Mouse (Mus musculus): ENCODE measurements at regions not wholly inside any gene's neighbourhood (a gene's known extent, or its start where the extent isn't known, plus 50 kb on each side); places are given as distances from the start of the nearest gene placed in this dataset.

GRCm38 (mm10) chr8:102983220-102983909 lies 197.9 kb upstream of the Cdh11 start:
- ATAC-seq (ENCODE audit: low read depth): no peak
- Histone ChIP-seq H3K27ac (ENCODE audit: low read length) (no peak overlapping the region), H3K4me1 (ENCODE audit: control insufficient read depth, low read depth, low read length) (no peaks in the 10 kb centered on the region), H3K4me2 (ENCODE audit: low read depth, low read length) (no peak overlapping the region), H3K9me3 (replicated peaks; ENCODE audit: control insufficient read depth, low read length) (no peaks in the 10 kb centered on the region), H3K36me3 (ENCODE audit: control insufficient read depth, insufficient read depth) (no peaks in the 10 kb centered on the region), H3K4me3 (ENCODE audit: low read depth, low read length) (no peak overlapping the region), H3K27me3 (ENCODE audit: control insufficient read depth, insufficient read depth, low read depth, low read length) (no peaks in the 10 kb centered on the region), H3K9ac (ENCODE audit: low read depth, low read length) (no peak overlapping the region)
- 39% methylated on average over 3 of the region's 3 CpGs for WGBS (ENCODE audit: insufficient replicate concordance)

DNA sequence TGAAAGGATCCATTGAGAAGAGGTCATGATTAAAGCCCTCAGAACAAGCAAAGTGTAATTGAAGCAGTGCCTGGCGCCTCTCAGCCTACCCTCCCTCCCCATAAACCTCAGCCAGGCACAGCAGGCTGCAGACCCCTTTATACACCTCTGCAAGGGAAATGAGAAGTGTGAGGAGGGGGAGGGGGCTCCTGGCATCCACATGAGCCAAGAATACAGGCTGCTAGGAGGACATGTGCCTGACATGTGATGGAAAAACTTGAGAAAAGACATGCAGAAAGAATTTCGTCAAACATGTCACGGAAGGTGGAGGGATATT lies 198.4 kb upstream of the Cdh11 start:
- H3K9me3 ChIP-seq (replicated peaks; ENCODE audit: control insufficient read depth, low read length): no peaks in the 10 kb centered on the region
- H3K9ac ChIP-seq (ENCODE audit: low read depth, low read length): no peak overlapping the region
- H3K27me3 ChIP-seq (ENCODE audit: control insufficient read depth, insufficient read depth, low read depth, low read length): no peaks in the 10 kb centered on the region
- H3K4me2 ChIP-seq (ENCODE audit: low read depth, low read length): no peak overlapping the region
- H3K4me3 ChIP-seq (ENCODE audit: low read depth, low read length): no peak overlapping the region
- H3K4me1 ChIP-seq (ENCODE audit: control insufficient read depth, low read depth, low read length): no peaks in the 10 kb centered on the region
- no peak for ATAC-seq (ENCODE audit: low read depth)
- 41% methylated on average over 3 of the region's 3 CpGs for WGBS (ENCODE audit: insufficient replicate concordance)
- no peaks in the 10 kb centered on the region for H3K36me3 ChIP-seq (ENCODE audit: control insufficient read depth, insufficient read depth)
- H3K27ac ChIP-seq (ENCODE audit: low read length): no peak overlapping the region

DNA sequence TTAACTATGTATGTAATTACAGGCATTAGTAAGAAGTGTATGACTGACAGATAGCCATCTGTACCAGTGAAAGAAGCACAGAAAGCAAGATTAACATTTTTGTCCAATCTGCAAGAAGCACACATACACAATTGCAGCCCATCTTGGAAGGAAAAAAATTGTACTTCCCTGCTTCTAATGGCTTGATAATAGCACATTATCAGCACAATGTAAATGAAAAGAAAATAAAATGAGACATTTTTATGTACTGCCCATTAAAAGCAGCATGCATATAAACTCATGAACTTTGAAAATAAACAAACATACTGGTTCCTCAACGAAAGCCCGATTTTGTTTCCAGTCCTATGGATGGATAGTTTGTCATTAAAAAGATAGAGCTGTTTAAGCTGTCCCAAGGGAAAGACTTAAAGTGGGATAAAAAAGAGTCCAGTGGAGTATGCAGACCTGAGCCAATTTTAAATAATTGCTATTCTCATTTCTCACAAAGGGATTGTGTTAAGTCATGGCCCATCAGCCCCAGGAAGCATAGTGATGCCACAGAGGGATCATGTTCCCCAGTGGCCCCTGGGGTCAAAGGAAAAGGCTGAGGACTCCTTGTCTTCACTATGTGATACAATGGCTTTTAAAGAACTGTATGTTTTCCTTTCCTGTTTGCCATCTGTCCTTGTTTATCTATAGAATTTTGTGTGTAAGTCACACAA lies 222.0 kb upstream of the Cdh11 start:
- no peak for ATAC-seq (ENCODE audit: low read depth)
- Histone ChIP-seq H3K4me1 (ENCODE audit: control insufficient read depth, low read depth, low read length) (no peaks in the 10 kb centered on the region), H3K36me3 (ENCODE audit: control insufficient read depth, insufficient read depth) (no peaks in the 10 kb centered on the region), H3K4me3 (ENCODE audit: low read depth, low read length) (no peak overlapping the region), H3K27me3 (ENCODE audit: control insufficient read depth, insufficient read depth, low read depth, low read length) (no peaks in the 10 kb centered on the region), H3K4me2 (ENCODE audit: low read depth, low read length) (no peak overlapping the region), H3K9ac (ENCODE audit: low read depth, low read length) (no peak overlapping the region), H3K9me3 (replicated peaks; ENCODE audit: control insufficient read depth, low read length) (no peaks in the 10 kb centered on the region), H3K27ac (ENCODE audit: low read length) (no peak overlapping the region)
- 65% methylated on average over 2 of the region's 2 CpGs for WGBS (ENCODE audit: insufficient replicate concordance)

DNA sequence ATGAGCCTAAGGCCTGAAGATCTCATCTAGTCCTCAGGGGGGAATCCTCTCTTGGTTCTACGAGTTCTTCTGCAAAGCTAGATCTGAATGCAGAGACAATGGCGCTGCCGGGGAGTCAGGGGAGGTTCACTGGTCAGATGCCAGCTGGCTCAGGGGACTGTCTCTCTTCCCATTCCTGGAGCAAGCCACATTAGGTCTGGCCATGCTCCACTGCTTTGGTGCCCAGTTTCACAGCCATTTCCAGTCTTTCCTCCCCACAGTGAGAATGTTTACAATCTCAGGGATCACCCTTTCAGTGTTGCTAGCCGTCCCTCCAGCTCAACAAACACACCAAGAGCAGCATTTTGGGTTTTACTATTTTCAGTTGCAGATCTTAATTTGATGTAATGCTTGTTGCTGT lies 233.7 kb upstream of the Cdh11 start:
- Histone ChIP-seq H3K4me1 (ENCODE audit: control insufficient read depth, low read depth, low read length) (no peaks in the 10 kb centered on the region), H3K9me3 (replicated peaks; ENCODE audit: control insufficient read depth, low read length) (no peaks in the 10 kb centered on the region), H3K27me3 (ENCODE audit: control insufficient read depth, insufficient read depth, low read depth, low read length) (no peaks in the 10 kb centered on the region), H3K4me3 (ENCODE audit: low read depth, low read length) (no peak overlapping the region), H3K9ac (ENCODE audit: low read depth, low read length) (no peak overlapping the region), H3K4me2 (ENCODE audit: low read depth, low read length) (no peak overlapping the region), H3K36me3 (ENCODE audit: control insufficient read depth, insufficient read depth) (no peaks in the 10 kb centered on the region), H3K27ac (ENCODE audit: low read length) (no peak overlapping the region)
- 54% methylated on average over 4 of the region's 4 CpGs for WGBS (ENCODE audit: insufficient replicate concordance)
- no peak for ATAC-seq (ENCODE audit: low read depth)

GRCm38 (mm10) chr8:103023237-103023636 lies 237.8 kb upstream of the Cdh11 start:
- ATAC-seq (ENCODE audit: low read depth): no peak
- no peak overlapping the region for H3K4me3 ChIP-seq (ENCODE audit: low read depth, low read length)

GRCm38 (mm10) chr8:103031708-103032107 lies 246.3 kb upstream of the Cdh11 start:
- H3K27me3 ChIP-seq (ENCODE audit: control insufficient read depth, insufficient read depth, low read depth, low read length): no peaks in the 10 kb centered on the region
- 46% methylated on average over 1 of the region's 1 CpGs for WGBS (ENCODE audit: insufficient replicate concordance)
- ATAC-seq (ENCODE audit: low read depth): no peak

More at GRCm38 (mm10) chr8:103023237-103023636, 237.8 kb upstream of the Cdh11 start:
- WGBS (ENCODE audit: insufficient replicate concordance): 48% methylated on average over 1 of the region's 1 CpGs
- no peak overlapping the region for H3K9ac ChIP-seq (ENCODE audit: low read depth, low read length)
- no peaks in the 10 kb centered on the region for H3K36me3 ChIP-seq (ENCODE audit: control insufficient read depth, insufficient read depth)
- no peak overlapping the region for H3K27ac ChIP-seq (ENCODE audit: low read length)
- H3K4me2 ChIP-seq (ENCODE audit: low read depth, low read length): no peak overlapping the region
- H3K27me3 ChIP-seq (ENCODE audit: control insufficient read depth, insufficient read depth, low read depth, low read length): no peaks in the 10 kb centered on the region
- no peaks in the 10 kb centered on the region for H3K4me1 ChIP-seq (ENCODE audit: control insufficient read depth, low read depth, low read length)
- no peaks in the 10 kb centered on the region for H3K9me3 ChIP-seq (replicated peaks; ENCODE audit: control insufficient read depth, low read length)

GRCm38 (mm10) chr8:103033956-103034355 lies 248.5 kb upstream of the Cdh11 start:
- Histone ChIP-seq H3K27ac (ENCODE audit: low read length) (no peak overlapping the region), H3K27me3 (ENCODE audit: control insufficient read depth, insufficient read depth, low read depth, low read length) (no peaks in the 10 kb centered on the region), H3K9me3 (replicated peaks; ENCODE audit: control insufficient read depth, low read length) (no peaks in the 10 kb centered on the region; the same call in 1 of the 2 replicates), H3K9ac (ENCODE audit: low read depth, low read length) (no peak overlapping the region), H3K4me2 (ENCODE audit: low read depth, low read length) (no peak overlapping the region), H3K36me3 (ENCODE audit: control insufficient read depth, insufficient read depth) (no peaks in the 10 kb centered on the region), H3K4me1 (ENCODE audit: control insufficient read depth, low read depth, low read length) (no peaks in the 10 kb centered on the region), H3K4me3 (ENCODE audit: low read depth, low read length) (no peak overlapping the region)
- WGBS (ENCODE audit: insufficient replicate concordance): 37% methylated on average over 3 of the region's 3 CpGs
- ATAC-seq (ENCODE audit: low read depth): no peak

More at GRCm38 (mm10) chr8:103031708-103032107, 246.3 kb upstream of the Cdh11 start:
- Histone ChIP-seq H3K9me3 (replicated peaks; ENCODE audit: control insufficient read depth, low read length) (no peaks in the 10 kb centered on the region; the same call in 1 of the 2 replicates), H3K4me2 (ENCODE audit: low read depth, low read length) (no peak overlapping the region), H3K4me3 (ENCODE audit: low read depth, low read length) (no peak overlapping the region), H3K4me1 (ENCODE audit: control insufficient read depth, low read depth, low read length) (no peaks in the 10 kb centered on the region), H3K36me3 (ENCODE audit: control insufficient read depth, insufficient read depth) (no peaks in the 10 kb centered on the region), H3K9ac (ENCODE audit: low read depth, low read length) (no peak overlapping the region), H3K27ac (ENCODE audit: low read length) (no peak overlapping the region)

DNA sequence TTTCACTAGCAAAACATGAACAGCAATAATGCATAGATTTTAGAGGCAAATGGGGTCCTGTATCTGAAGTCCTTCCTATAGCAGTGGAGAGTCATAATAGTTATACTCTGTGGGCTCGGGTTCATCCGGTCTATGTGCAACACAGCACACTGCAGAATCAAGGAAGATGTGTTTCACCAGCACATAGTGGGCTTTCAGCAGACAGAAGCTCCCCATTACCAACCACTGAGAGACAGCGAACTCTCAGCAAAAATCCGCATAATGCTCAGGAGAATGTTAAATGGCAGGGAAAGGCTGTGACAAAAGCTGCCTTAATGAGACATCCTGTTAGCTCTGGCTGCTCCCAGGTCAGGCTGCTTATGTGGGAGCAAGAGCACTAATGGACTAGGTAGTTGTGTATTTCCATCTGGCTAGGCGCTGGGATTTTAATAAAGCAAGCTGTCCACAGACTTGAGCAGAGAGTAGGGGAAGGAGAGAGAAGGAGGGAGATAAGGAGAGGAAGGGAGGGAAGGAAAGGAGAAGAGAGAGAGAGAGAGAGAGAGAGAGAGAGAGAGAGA lies 286.7 kb upstream of the Cdh11 start:
- ATAC-seq (ENCODE audit: low read depth): no peak
- WGBS (ENCODE audit: insufficient replicate concordance): 62% methylated on average over 5 of the region's 5 CpGs
- H3K27me3 ChIP-seq (ENCODE audit: control insufficient read depth, insufficient read depth, low read depth, low read length): no peaks in the 10 kb centered on the region
- no peak overlapping the region for H3K4me3 ChIP-seq (ENCODE audit: low read depth, low read length)
- H3K9ac ChIP-seq (ENCODE audit: low read depth, low read length): no peak overlapping the region
- no peak overlapping the region for H3K27ac ChIP-seq (ENCODE audit: low read length)
- no peaks in the 10 kb centered on the region for H3K4me1 ChIP-seq (ENCODE audit: control insufficient read depth, low read depth, low read length)
- H3K36me3 ChIP-seq (ENCODE audit: control insufficient read depth, insufficient read depth): no peaks in the 10 kb centered on the region
- H3K9me3 ChIP-seq (replicated peaks; ENCODE audit: control insufficient read depth, low read length): no peaks in the 10 kb centered on the region
- H3K4me2 ChIP-seq (ENCODE audit: low read depth, low read length): no peak overlapping the region

- Histone ChIP-seq H3K36me3 (ENCODE audit: control insufficient read depth, insufficient read depth) (no peaks in the 10 kb centered on the region), H3K4me2 (ENCODE audit: low read depth, low read length) (no peak overlapping the region), H3K4me1 (ENCODE audit: control insufficient read depth, low read depth, low read length) (no peaks in the 10 kb centered on the region), H3K4me3 (ENCODE audit: low read depth, low read length) (no peak overlapping the region), H3K27me3 (ENCODE audit: control insufficient read depth, insufficient read depth, low read depth, low read length) (no peaks in the 10 kb centered on the region), H3K9ac (ENCODE audit: low read depth, low read length) (no peak overlapping the region), H3K27ac (ENCODE audit: low read length) (no peak overlapping the region), H3K9me3 (replicated peaks; ENCODE audit: control insufficient read depth, low read length) (no peaks in the 10 kb centered on the region)
- ATAC-seq (ENCODE audit: low read depth): no peak
- WGBS (ENCODE audit: insufficient replicate concordance): 70% methylated on average over 1 of the region's 1 CpGs
Observed at GRCm38 (mm10) chr8:103072646-103073045, 287.2 kb upstream of the Cdh11 start.
